Mouse (Mus musculus) retina, postnatal 7 days (tissue): ENCODE results near the gene Hist1h2ah.
A peak's percentile ranks its signal among the peaks of the same experiment; 100 is the strongest.
"Not testable (repeated sequence)": the region's sequence is repeated elsewhere in the genome, so short reads cannot be mapped to it uniquely, and the experiment has no call there.

Source experiments
- DNase-seq: peaks from one replicate; pipeline ENCODE4 v3.0.0-alpha.2; 2012; ENCODE audit warnings: low read depth, low spot score

The Hist1h2ah gene

GRCm38 (mm10) chr13:22035267-22036148, at the start of gene Hist1h2ah, which contains the start of gene Hist1h2bk:
Gene Hist1h2ah (minus strand): TSS chr13:22035568.
Gene Hist1h2bk (plus strand): TSS chr13:22035870.
- DNase-seq: peak; percentile 85

- not testable (repeated sequence) for DNase-seq
These were observed 48.8 kb upstream of the Hist1h2ah start, which contains the start of gene Vmn1r188 for GRCm38 (mm10) chr13:22084140-22084539. Gene Vmn1r188 (plus strand): TSS chr13:22084440.

DNA sequence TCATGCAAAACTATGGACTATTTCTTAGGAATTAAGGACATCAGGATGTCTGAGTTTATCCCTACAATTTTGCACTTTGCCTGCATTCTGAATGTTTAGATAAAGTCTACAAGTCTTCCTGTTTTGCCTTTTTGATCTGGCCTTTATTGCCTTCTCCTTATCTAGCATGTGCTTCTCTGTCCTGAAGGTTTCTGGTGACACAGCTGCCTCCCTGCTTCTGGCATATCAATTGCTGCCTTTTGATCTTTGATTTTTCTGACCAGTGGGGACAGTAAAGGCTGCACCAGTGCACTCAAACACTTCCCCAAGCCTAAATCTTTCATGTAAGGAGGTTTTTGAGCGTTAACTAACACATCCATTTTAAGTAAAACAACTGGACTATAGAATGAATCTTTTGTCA, 28.1 kb upstream of the Hist1h2ah start:
- DNase-seq: no peak

- DNase-seq: no peak
These were observed 26.1 kb upstream of the Hist1h2ah start for GRCm38 (mm10) chr13:22061422-22061821.

GRCm38 (mm10) chr13:22053754-22054153, 18.4 kb upstream of the Hist1h2ah start:
- DNase-seq: no peak

DNA sequence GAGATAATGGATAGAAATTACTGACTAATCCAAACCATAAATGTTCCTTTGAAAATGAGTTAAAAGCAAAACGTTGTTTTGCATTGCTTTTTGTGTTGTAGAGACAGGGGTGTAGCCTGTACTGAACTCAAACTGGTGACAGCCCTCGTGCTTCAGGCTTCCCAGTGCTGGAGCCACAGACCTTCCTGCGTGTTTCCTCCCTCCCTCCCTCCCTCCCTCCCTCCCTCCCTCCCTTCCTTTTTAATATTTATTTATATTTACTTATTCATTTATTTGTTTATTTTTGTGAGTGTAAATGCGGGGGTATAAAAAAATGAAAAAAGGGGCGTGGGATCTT, 16.1 kb upstream of the Hist1h2ah start:
- no peak for DNase-seq

DNA sequence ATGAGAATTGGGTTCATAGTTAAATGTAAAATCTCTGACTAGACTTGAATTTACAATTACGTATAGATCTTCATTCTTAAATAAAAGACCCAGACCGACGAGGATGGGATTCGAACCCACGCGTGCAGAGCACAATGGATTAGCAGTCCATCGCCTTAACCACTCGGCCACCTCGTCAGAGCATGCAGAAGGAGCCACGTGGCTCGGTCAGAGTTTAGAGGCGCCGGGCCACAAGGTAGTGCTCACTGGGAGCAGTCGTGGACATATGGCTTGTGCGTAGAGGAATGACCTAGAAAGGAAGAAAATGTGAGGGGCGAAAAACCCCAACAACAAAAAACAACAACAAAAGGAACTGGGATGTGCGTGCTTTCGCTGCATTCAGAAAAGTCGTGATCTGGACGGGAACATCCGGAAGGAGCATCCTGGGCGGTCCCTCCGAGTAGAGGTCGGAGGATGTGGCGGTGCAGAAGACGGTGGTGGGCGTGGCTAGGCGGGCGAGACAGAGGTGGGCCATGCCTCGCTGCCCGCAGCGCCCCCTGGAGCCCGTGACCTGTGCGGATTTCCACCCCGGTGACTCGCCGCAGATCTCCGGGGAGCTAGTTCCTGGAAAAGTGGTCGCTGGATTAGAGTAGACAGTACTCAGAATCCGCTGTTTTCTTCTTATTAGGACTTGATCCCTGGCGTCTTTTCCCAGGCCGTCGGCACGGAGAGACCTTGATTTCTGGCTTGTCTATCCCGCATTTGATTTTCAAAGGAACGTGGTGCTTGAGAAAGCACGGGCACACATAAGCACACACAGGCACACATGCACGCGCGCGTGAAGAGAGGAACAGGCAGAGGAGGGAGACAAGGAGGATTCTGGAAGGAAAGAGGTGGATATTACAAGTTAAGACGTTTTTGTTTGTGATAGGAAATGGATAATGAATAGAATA, 15.5 kb upstream of the Hist1h2ah start:
- peak; percentile 90 for DNase-seq

GRCm38 (mm10) chr13:22049737-22050440, 14.5 kb upstream of the Hist1h2ah start:
- DNase-seq: no peak

GRCm38 (mm10) chr13:22049041-22049440, 13.7 kb upstream of the Hist1h2ah start:
- DNase-seq: no peak

DNA sequence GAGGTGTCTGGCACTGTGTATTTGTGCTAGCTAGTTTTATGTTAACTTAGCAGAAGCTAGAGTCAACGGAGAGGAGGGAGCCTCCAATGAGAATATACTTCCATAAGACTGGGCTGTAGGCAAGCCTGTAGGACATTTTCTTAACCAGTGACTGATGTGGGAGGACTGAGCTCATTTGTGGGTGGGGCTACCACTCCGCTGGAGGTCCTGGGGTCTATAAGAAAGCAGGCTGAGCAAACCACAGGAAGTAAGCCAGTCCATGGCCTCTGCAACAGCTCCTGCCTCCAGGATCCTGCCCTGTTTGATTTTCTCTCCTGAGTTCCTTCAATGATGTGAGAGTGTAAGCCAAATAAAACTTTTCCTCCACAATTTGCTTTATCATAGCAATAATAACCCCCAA, 9.9 kb upstream of the Hist1h2ah start:
- no peak for DNase-seq

GRCm38 (mm10) chr13:22044432-22045155, 9.2 kb upstream of the Hist1h2ah start:
- no peak for DNase-seq

DNA sequence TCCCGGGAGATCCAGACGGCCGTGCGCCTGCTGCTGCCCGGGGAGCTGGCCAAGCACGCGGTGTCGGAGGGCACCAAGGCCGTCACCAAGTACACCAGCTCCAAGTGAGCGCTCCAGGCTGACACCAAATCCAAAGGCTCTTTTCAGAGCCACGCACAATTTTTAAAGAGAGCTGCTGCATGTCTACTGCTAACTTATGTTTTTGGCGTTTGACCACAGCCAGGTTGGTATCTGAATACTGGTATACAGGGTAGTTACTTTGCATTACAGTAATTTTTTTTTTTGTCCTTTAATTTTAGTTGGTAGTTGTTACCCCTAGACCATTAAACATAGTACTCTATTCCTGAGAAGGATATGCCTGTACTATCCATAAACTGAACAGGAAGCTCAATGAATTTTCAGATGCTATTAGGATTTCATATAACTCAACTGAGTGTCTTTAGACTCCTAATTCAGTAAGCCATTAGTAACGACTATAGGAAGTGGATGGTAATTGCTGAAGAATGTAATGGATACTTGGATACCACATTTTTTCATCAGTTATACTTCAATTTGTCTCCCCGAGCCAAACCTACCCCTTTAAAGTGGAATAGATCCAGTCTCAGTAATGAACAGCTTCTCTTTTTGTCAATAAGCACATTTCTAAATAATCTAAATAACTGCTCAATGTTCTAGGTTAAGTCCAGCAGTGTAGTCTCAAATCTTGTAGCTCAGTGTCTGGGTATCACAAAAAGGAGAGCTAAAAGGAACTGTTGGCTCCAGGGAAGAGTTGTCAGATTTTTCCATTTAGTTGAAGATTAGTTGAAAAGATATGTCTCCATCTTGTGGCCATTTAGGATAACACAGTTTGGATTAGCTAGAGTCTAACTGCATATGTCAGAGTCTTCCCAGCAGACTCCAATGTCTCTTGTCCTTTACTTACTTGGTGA, 8.4 kb upstream of the Hist1h2ah start:
- DNase-seq: no peak

DNA sequence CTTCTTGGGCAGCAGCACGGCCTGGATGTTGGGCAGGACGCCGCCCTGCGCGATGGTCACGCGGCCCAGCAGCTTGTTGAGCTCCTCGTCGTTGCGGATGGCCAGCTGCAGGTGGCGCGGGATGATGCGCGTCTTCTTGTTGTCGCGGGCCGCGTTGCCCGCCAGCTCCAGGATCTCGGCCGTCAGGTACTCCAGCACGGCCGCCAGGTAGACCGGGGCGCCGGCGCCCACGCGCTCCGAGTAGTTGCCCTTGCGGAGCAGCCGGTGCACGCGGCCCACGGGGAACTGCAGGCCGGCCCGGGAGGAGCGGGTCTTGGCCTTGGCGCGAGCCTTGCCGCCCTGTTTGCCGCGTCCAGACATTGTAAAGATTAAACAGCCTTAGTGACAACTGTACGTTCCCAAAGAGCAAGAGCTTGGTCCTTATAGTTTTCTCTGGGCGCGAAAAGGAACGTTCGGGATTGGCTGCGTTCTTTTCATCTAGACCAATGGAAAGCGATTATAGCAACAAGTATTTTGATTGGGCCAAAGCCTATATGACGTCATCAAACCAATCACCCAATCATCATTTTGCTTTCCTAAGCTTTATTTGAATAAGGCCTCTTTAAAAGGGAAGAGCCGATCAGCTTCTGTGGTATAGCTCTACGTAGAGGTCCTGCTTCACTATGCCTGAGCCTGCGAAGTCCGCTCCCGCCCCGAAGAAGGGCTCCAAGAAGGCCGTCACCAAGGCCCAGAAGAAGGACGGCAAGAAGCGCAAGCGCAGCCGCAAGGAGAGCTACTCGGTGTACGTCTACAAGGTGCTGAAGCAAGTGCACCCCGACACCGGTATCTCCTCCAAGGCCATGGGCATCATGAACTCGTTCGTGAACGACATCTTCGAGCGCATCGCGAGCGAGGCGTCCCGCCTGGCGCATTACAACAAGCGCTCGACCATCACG, 7.5 kb upstream of the Hist1h2ah start, which contains the start of the genes Hist1h2ag and Hist1h2bj:
Hist1h2ag (minus strand) TSS at position 377 of the 935 bp plus-strand sequence.
Hist1h2bj (plus strand) TSS at position 647 of the 935 bp plus-strand sequence.
- peak; percentile 95 for DNase-seq

GRCm38 (mm10) chr13:22041651-22042567, 6.5 kb upstream of the Hist1h2ah start:
- DNase-seq: no peak

GRCm38 (mm10) chr13:22041142-22041536, 5.8 kb upstream of the Hist1h2ah start, which contains the start of gene Hist1h4i:
Gene Hist1h4i (minus strand): TSS chr13:22041362.
- DNase-seq: peak; percentile 84

DNA sequence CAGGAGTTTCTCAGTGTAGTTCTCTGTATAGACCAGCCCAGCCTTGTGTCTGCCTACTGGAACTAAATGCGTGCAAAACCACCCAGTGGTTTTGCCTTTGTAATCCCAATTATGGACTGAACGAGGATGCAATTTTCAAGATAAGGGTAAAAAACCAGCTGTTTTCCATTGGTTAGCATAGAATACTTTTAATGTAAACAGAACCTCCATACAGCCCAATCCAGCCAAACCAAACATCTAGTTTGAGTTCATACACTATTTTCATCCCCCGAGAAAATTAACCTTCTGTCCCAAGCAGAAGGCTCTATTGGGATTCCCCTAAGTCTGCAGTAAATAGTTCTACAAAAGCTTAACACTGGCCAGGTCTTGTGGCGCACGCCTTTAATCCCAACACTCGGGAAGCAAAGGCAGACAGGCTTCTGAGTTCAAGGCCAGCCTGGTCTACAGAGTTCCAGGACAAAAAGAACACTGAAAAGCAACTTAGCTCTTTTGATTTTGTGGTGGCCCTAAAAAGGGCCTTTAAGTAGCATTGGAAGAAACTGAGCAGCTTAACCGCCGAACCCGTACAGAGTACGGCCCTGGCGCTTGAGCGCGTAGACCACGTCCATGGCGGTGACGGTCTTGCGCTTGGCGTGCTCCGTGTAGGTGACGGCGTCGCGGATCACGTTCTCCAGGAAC, 5.2 kb upstream of the Hist1h2ah start:
- DNase-seq: no peak

GRCm38 (mm10) chr13:22039951-22040463, 4.6 kb upstream of the Hist1h2ah start:
- DNase-seq: no peak
